ENCODE assay signal across 13 mouse cellular contexts in genomic region chr11:98900529-98901125, GRCm38 (mm10). TPM values are rescaled to one million over a fixed set of nuclear protein-coding genes. Genes with fewer than 3 reads are reported as not detected.
DNase-seq lines count a peak whose midpoint lies in the region; ATAC-seq and TF ChIP-seq lines count a peak whose summit lies in the region.
"Had no signal": no experiment of that assay in that cellular context is flagged by ENCODE, and none has a peak within 500 bp of the region (broad histone marks: within the 10 kb centered on the region; RNA-seq: fewer than 3 reads in every experiment).

No protein-coding gene starts in this region.

- no peak overlapping the region for H3K9ac ChIP-seq in heart, embryonic 16.5 days (ENCODE audit: low read length)
- no peak overlapping the region for H3K9ac ChIP-seq in hindbrain, embryonic 16.5 days (ENCODE audit: low read depth, low read length)
- H3K9ac ChIP-seq: embryonic facial prominence, embryonic 12.5 days; heart, embryonic 15.5 days; kidney, embryonic 15.5 days had no signal

- TF ChIP-seq POLR2A in small intestine, adult 2 months (IDR thresholded peaks at IDR 0.05; ENCODE audit: low read depth, low read length), result peak; percentile 23; the same call in 1 of the 2 replicates

- no peak for DNase-seq in heart, postnatal 36 days
- peak; percentile 20 to 28 for DNase-seq in CD8-positive naive resting alpha-beta T cell, adult 2 months (ENCODE audit: low read depth in 2 of 2, low spot score in 2 of 2)
- no peak for DNase-seq in embryo, embryonic 9.5 days (ENCODE audit: extremely low spot score)
- no peak for DNase-seq in MN1 (ENCODE audit: low spot score)
- DNase-seq: cerebellum, adult 11 months had no signal

- H3K27me3 ChIP-seq in heart, embryonic 16.5 days (ENCODE audit: control insufficient read depth, insufficient read depth, low read length), result no peaks in the 10 kb centered on the region
- no peaks in the 10 kb centered on the region for H3K27me3 ChIP-seq in small intestine, adult 2 months (ENCODE audit: control insufficient read depth, insufficient read depth, low read length)
- H3K27me3 ChIP-seq in hindbrain, embryonic 16.5 days (replicated peaks; ENCODE audit: control insufficient read depth, insufficient read depth, low read length), result no peaks in the 10 kb centered on the region
- H3K27me3 ChIP-seq: embryonic facial prominence, embryonic 12.5 days; heart, embryonic 15.5 days; kidney, embryonic 15.5 days had no signal

- no peaks in the 10 kb centered on the region for H3K9me3 ChIP-seq in heart, embryonic 16.5 days (replicated peaks; ENCODE audit: control insufficient read depth, low read length)
- no peaks in the 10 kb centered on the region for H3K9me3 ChIP-seq in hindbrain, embryonic 16.5 days (ENCODE audit: control insufficient read depth, low read length)
- H3K9me3 ChIP-seq: embryonic facial prominence, embryonic 12.5 days; heart, embryonic 15.5 days; kidney, embryonic 15.5 days had no signal

- H3K4me2 ChIP-seq in heart, embryonic 16.5 days (ENCODE audit: low read depth, low read length), result 0 out of 2 replicates have a peak overlapping the region, but pooled peaks have one; percentile 3
- H3K4me2 ChIP-seq in hindbrain, embryonic 16.5 days (ENCODE audit: low read length), result no peak overlapping the region
- H3K4me2 ChIP-seq: embryonic facial prominence, embryonic 12.5 days; heart, embryonic 15.5 days; kidney, embryonic 15.5 days had no signal

- no peak for TF ChIP-seq CTCF in small intestine, adult 2 months (IDR thresholded peaks at IDR 0.05; ENCODE audit: extremely low read depth, insufficient read length, insufficient replicate concordance, low read depth, low read length)

- H3K4me3 ChIP-seq in heart, embryonic 16.5 days (ENCODE audit: low read length), result no peak overlapping the region
- no peak overlapping the region for H3K4me3 ChIP-seq in small intestine, adult 2 months (ENCODE audit: low read depth, low read length)
- no peak overlapping the region for H3K4me3 ChIP-seq in hindbrain, embryonic 16.5 days (ENCODE audit: low read length)
- H3K4me3 ChIP-seq: embryonic facial prominence, embryonic 12.5 days; heart, embryonic 15.5 days; kidney, embryonic 15.5 days had no signal

- WGBS in heart, embryonic 16.5 days, result 64% methylated on average over 12 of the region's 12 CpGs
- WGBS in small intestine, adult 2 months, result 75% methylated on average over 12 of the region's 12 CpGs
- 90% methylated on average over 12 of the region's 12 CpGs for WGBS in hindbrain, embryonic 16.5 days

- ATAC-seq in heart, embryonic 16.5 days (replicated peaks; ENCODE audit: extremely low read depth, insufficient read depth, low FRiP score), result no peak
- ATAC-seq in granulocyte monocyte progenitor cell, adult 5-6 weeks (replicated peaks; ENCODE audit: poor library complexity, severe bottlenecking), result peak; percentile 83
- ATAC-seq in hindbrain, embryonic 16.5 days, result no peak
- ATAC-seq: midbrain, embryonic 16.5 days had no signal

- peaks cover 43% of the 10 kb centered on the region for H3K36me3 ChIP-seq in heart, embryonic 16.5 days (ENCODE audit: control insufficient read depth, insufficient read depth)
- H3K36me3 ChIP-seq in small intestine, adult 2 months (ENCODE audit: control insufficient read depth, insufficient read depth, low read length), result peaks cover 60% of the 10 kb centered on the region
- H3K36me3 ChIP-seq in hindbrain, embryonic 16.5 days (ENCODE audit: control insufficient read depth, insufficient read depth, low read length), result peaks cover 36% of the 10 kb centered on the region

- H3K27ac ChIP-seq in heart, embryonic 16.5 days (ENCODE audit: low read length), result 0 out of 2 replicates have a peak overlapping the region, but pooled peaks have one; percentile 9
- no peak overlapping the region for H3K27ac ChIP-seq in small intestine, adult 2 months (ENCODE audit: insufficient read depth, low read depth, low read length)
- no peak overlapping the region for H3K27ac ChIP-seq in hindbrain, embryonic 16.5 days (ENCODE audit: low read depth, low read length)
- H3K27ac ChIP-seq: embryonic facial prominence, embryonic 12.5 days; heart, embryonic 15.5 days; kidney, embryonic 15.5 days had no signal

- intact Hi-C loops in heart, postnatal 36 days (cut with DNase I), result no loop called here

- H3K4me1 ChIP-seq in heart, embryonic 16.5 days (ENCODE audit: control insufficient read depth, insufficient read depth, low read length), result peaks cover 26% of the 10 kb centered on the region
- peaks cover 4% of the 10 kb centered on the region; the same call in 1 of the 2 replicates for H3K4me1 ChIP-seq in small intestine, adult 2 months (ENCODE audit: control insufficient read depth, insufficient read depth, insufficient read length, low read length)
- no peaks in the 10 kb centered on the region for H3K4me1 ChIP-seq in hindbrain, embryonic 16.5 days (ENCODE audit: control insufficient read depth, insufficient read depth, low read depth, low read length)

RNA-seq across cellular contexts. Expression of gene Cdc6, which starts 7.0 kb away (rescaled TPM):
- polyA plus RNA-seq in heart, embryonic 16.5 days (2015; fragmentation: Nextera tagmentation; extraction: Ambion mirVana), result 18.6 and 23.0 TPM in 2 replicates
- under 1 TPM; 0.14 to 0.49 TPM for total RNA-seq in heart, postnatal 36 days (2021)
- total RNA-seq in granulocyte monocyte progenitor cell, adult 5-6 weeks (2014; fragmentation: Nextera tagmentation), result 47.8 and 58.8 TPM in 2 replicates
- total RNA-seq in granulocyte monocyte progenitor cell, adult 5-6 weeks (2017), result 30.3 and 43.5 TPM in 2 replicates
- polyA plus RNA-seq in small intestine, adult 2 months (2012; rRNA removed), result 0.37 and 0.65 TPM in 2 replicates
- 4.6 and 6.3 TPM in 2 replicates for polyA plus RNA-seq in hindbrain, embryonic 16.5 days (2015; fragmentation: Nextera tagmentation; extraction: Ambion mirVana)

RNA-seq across cellular contexts. Expression of gene Rara, which starts 27.0 kb away (rescaled TPM):
- polyA plus RNA-seq in heart, embryonic 16.5 days (2015; fragmentation: Nextera tagmentation; extraction: Ambion mirVana), result 28.2 and 28.6 TPM in 2 replicates
- 10 to 100 TPM; 10.5 to 13.6 TPM for total RNA-seq in heart, postnatal 36 days (2021)
- total RNA-seq in granulocyte monocyte progenitor cell, adult 5-6 weeks (2014; fragmentation: Nextera tagmentation), result 3.8 and 8.8 TPM in 2 replicates
- 1.9 and 3.1 TPM in 2 replicates for total RNA-seq in granulocyte monocyte progenitor cell, adult 5-6 weeks (2017)
- polyA plus RNA-seq in small intestine, adult 2 months (2012; rRNA removed), result 25.3 and 56.3 TPM in 2 replicates
- 12.1 and 16.7 TPM in 2 replicates for polyA plus RNA-seq in hindbrain, embryonic 16.5 days (2015; fragmentation: Nextera tagmentation; extraction: Ambion mirVana)

RNA-seq across cellular contexts. Expression of gene Wipf2, which starts 37.2 kb away (rescaled TPM):
- polyA plus RNA-seq in heart, embryonic 16.5 days (2015; fragmentation: Nextera tagmentation; extraction: Ambion mirVana), result 3.1 and 3.4 TPM in 2 replicates
- total RNA-seq in heart, postnatal 36 days (2021), result 10 to 100 TPM in 1 of 2 experiments, 1 to 10 TPM in 1; 8.1 to 10.2 TPM
- 8.6 and 11.4 TPM in 2 replicates for total RNA-seq in granulocyte monocyte progenitor cell, adult 5-6 weeks (2014; fragmentation: Nextera tagmentation)
- 2.7 and 2.8 TPM in 2 replicates for total RNA-seq in granulocyte monocyte progenitor cell, adult 5-6 weeks (2017)
- 11.4 and 27.3 TPM in 2 replicates for polyA plus RNA-seq in small intestine, adult 2 months (2012; rRNA removed)
- polyA plus RNA-seq in hindbrain, embryonic 16.5 days (2015; fragmentation: Nextera tagmentation; extraction: Ambion mirVana), result 4.1 and 4.2 TPM in 2 replicates

Comparison
In these comparisons a context has a peak if more than half of its experiments do, and no peak if none do; other contexts are left out.
1. DNase-seq: peak in CD8-positive naive resting alpha-beta T cell, adult 2 months (2 of 2); none in heart, postnatal 36 days (0 of 2), embryo, embryonic 9.5 days (single experiment) and MN1 (single experiment).